Mouse (Mus musculus): Measurements from ENCODE around the gene Bach1. TPM values are rescaled to one million over a fixed set of nuclear protein-coding genes. Genes with fewer than 3 reads are reported as not detected.

Bach1 gene
- polyA plus RNA-seq, 1 experiment from 2014 or later = 17.4 TPM

GRCm38 (mm10) chr16:87736106-87736505, 37.4 kb downstream of the Bach1 start:
- 77% methylated on average over 11 of the region's 11 CpGs for WGBS
- Histone ChIP-seq H3K27ac (ENCODE audit: low read depth, low read length) (no peak overlapping the region), H3K4me1 (ENCODE audit: control insufficient read depth, insufficient read depth, low read depth, low read length) (no peaks in the 10 kb centered on the region), H3K4me3 (ENCODE audit: low read length) (no peak overlapping the region), H3K4me2 (ENCODE audit: low read length) (no peak overlapping the region), H3K27me3 (replicated peaks; ENCODE audit: control insufficient read depth, insufficient read depth, low read length) (no peaks in the 10 kb centered on the region), H3K36me3 (ENCODE audit: control insufficient read depth, insufficient read depth, low read length) (no peaks in the 10 kb centered on the region), H3K9me3 (ENCODE audit: control insufficient read depth, low read length) (no peaks in the 10 kb centered on the region), H3K9ac (ENCODE audit: low read depth, low read length) (no peak overlapping the region)
- no peak for ATAC-seq

GRCm38 (mm10) chr16:87737296-87737695, 38.6 kb downstream of the Bach1 start:
- Histone ChIP-seq H3K36me3 (ENCODE audit: control insufficient read depth, insufficient read depth, low read length) (no peaks in the 10 kb centered on the region), H3K4me2 (ENCODE audit: low read length) (no peak overlapping the region), H3K27ac (ENCODE audit: low read depth, low read length) (no peak overlapping the region), H3K4me3 (ENCODE audit: low read length) (no peak overlapping the region), H3K4me1 (ENCODE audit: control insufficient read depth, insufficient read depth, low read depth, low read length) (no peaks in the 10 kb centered on the region), H3K9ac (ENCODE audit: low read depth, low read length) (no peak overlapping the region), H3K27me3 (replicated peaks; ENCODE audit: control insufficient read depth, insufficient read depth, low read length) (no peaks in the 10 kb centered on the region), H3K9me3 (ENCODE audit: control insufficient read depth, low read length) (no peaks in the 10 kb centered on the region)
- 70% methylated on average over 8 of the region's 8 CpGs for WGBS
- no peak for ATAC-seq

- ATAC-seq = no peak
- Histone ChIP-seq H3K36me3 (ENCODE audit: control insufficient read depth, insufficient read depth, low read length) (no peaks in the 10 kb centered on the region), H3K9ac (ENCODE audit: low read depth, low read length) (no peak overlapping the region), H3K4me3 (ENCODE audit: low read length) (no peak overlapping the region), H3K4me2 (ENCODE audit: low read length) (no peak overlapping the region), H3K27ac (ENCODE audit: low read depth, low read length) (no peak overlapping the region), H3K9me3 (ENCODE audit: control insufficient read depth, low read length) (no peaks in the 10 kb centered on the region), H3K27me3 (replicated peaks; ENCODE audit: control insufficient read depth, insufficient read depth, low read length) (no peaks in the 10 kb centered on the region), H3K4me1 (ENCODE audit: control insufficient read depth, insufficient read depth, low read depth, low read length) (no peaks in the 10 kb centered on the region)
- 91% methylated on average over 21 of the region's 21 CpGs for WGBS
Measured at GRCm38 (mm10) chr16:87737842-87738639, 39.3 kb downstream of the Bach1 start.

DNA sequence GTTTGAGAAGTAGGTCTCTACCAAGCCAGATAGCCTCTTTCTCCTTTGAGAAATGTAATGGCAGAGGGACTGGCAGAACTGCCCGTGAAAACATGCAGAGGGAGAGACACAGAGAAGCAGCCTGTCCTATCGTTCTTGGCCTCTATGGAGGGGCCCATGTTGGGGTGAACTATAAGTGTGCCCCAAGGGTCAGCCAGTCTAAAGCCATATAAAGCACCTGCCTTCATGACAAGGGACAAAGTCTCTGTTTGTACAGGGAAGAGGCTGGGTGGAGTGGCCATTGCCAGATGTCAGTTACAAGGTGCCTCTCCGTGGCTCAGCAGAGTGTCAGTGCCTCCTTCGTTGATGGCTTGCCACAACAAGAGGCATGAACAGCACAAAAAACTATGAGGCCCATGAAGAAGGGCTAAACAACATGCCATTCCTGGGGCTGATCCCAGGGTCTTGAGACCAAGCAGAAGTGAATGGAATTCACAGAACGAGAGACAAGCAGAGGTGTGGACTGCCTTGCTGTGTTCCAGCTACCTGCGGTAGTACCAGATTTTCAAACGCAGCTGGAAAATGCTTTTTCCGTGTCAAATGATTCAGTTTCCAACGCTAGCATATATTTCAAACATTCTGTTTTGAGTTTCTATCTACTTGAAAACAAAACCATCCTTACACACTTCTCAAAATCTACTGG, 42.4 kb downstream of the Bach1 start:
- WGBS = 92% methylated on average over 9 of the region's 9 CpGs
- no peak for ATAC-seq
- H3K27me3 ChIP-seq (replicated peaks; ENCODE audit: control insufficient read depth, insufficient read depth, low read length) = no peaks in the 10 kb centered on the region

DNA sequence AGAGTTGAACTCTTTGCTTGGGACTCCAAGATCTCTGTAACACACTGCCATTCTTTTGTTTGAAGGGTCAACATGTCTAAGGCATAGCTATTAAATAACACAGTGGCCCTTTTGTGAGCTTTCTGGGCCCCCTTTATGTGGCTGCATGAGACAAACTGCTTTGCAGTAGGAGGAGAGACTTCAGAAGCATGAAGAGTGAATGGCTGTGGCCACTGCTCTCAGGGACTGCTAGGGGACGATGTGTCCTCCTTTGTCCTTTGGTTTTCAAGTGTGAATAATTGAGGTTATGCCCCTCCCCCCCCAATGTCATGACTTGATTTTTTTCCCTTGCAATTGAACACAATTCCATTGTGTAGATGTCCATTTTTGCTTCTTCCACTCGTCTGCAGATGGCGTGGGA, 44.9 kb downstream of the Bach1 start:
- Histone ChIP-seq H3K36me3 (ENCODE audit: control insufficient read depth, insufficient read depth, low read length) (no peaks in the 10 kb centered on the region), H3K9ac (ENCODE audit: low read depth, low read length) (no peak overlapping the region), H3K27ac (ENCODE audit: low read depth, low read length) (no peak overlapping the region), H3K4me3 (ENCODE audit: low read length) (no peak overlapping the region), H3K4me2 (ENCODE audit: low read length) (no peak overlapping the region), H3K27me3 (replicated peaks; ENCODE audit: control insufficient read depth, insufficient read depth, low read length) (no peaks in the 10 kb centered on the region), H3K4me1 (ENCODE audit: control insufficient read depth, insufficient read depth, low read depth, low read length) (no peaks in the 10 kb centered on the region), H3K9me3 (ENCODE audit: control insufficient read depth, low read length) (no peaks in the 10 kb centered on the region)
- no peak for ATAC-seq
- 39% methylated on average over 3 of the region's 3 CpGs for WGBS

More for the DNA sequence above, 42.4 kb downstream of the Bach1 start:
- no peaks in the 10 kb centered on the region for H3K36me3 ChIP-seq (ENCODE audit: control insufficient read depth, insufficient read depth, low read length)
- H3K9me3 ChIP-seq (ENCODE audit: control insufficient read depth, low read length) = no peaks in the 10 kb centered on the region
- H3K4me1 ChIP-seq (ENCODE audit: control insufficient read depth, insufficient read depth, low read depth, low read length) = no peaks in the 10 kb centered on the region
- H3K9ac ChIP-seq (ENCODE audit: low read depth, low read length) = no peak overlapping the region
- H3K27ac ChIP-seq (ENCODE audit: low read depth, low read length) = no peak overlapping the region
- H3K4me2 ChIP-seq (ENCODE audit: low read length) = no peak overlapping the region
- H3K4me3 ChIP-seq (ENCODE audit: low read length) = no peak overlapping the region

- WGBS = 83% methylated on average over 2 of the region's 2 CpGs
- no peak overlapping the region for H3K9ac ChIP-seq (ENCODE audit: low read depth, low read length)
- H3K9me3 ChIP-seq (ENCODE audit: control insufficient read depth, low read length) = no peaks in the 10 kb centered on the region
- no peaks in the 10 kb centered on the region for H3K4me1 ChIP-seq (ENCODE audit: control insufficient read depth, insufficient read depth, low read depth, low read length)
- ATAC-seq = no peak
- H3K27ac ChIP-seq (ENCODE audit: low read depth, low read length) = no peak overlapping the region
- no peaks in the 10 kb centered on the region for H3K27me3 ChIP-seq (replicated peaks; ENCODE audit: control insufficient read depth, insufficient read depth, low read length)
- H3K4me3 ChIP-seq (ENCODE audit: low read length) = no peak overlapping the region
- H3K36me3 ChIP-seq (ENCODE audit: control insufficient read depth, insufficient read depth, low read length) = no peaks in the 10 kb centered on the region
- no peak overlapping the region for H3K4me2 ChIP-seq (ENCODE audit: low read length)
Measured at GRCm38 (mm10) chr16:87744338-87744737, 45.6 kb downstream of the Bach1 start.

DNA sequence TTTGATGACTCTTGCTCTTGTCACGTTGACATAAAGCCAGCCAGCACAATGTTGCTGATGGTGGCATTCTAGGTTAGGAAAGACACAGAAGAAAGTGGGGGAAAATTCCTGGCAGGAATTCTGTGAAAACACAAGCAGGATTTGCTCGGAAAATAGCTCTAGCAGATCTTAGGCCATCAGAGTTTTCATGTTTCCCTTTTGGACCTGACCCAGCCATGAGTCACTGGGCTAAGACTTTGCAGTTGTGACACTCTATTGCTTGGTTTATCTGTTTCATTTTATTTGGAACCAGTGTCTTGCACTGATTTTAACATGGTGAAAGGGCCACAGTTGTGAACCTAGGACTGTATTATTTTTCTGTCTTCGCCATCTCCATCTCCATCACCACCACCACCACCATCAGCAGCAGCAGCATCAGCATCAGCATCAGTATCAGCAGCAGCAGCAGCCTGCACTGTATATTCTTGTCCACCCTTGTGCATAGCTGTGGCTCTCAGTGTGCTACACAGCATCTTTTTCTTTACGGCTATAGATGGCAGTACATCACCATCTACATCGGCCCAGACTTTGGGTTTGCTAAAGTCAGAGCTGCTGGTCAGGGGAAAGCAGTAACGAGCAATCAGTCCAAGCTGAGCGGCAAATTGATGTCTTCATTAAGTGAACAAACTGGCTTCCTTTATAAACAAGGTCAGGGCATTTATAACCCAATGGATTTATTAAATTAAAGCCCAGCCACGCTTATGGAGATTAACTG, 46.6 kb downstream of the Bach1 start:
- H3K4me3 ChIP-seq (ENCODE audit: low read length) = no peak overlapping the region
- peak; percentile 84 for ATAC-seq
- H3K4me2 ChIP-seq (ENCODE audit: low read length) = no peak overlapping the region
- no peaks in the 10 kb centered on the region for H3K9me3 ChIP-seq (ENCODE audit: control insufficient read depth, low read length)
- H3K36me3 ChIP-seq (ENCODE audit: control insufficient read depth, insufficient read depth, low read length) = no peaks in the 10 kb centered on the region
- H3K27ac ChIP-seq (ENCODE audit: low read depth, low read length) = no peak overlapping the region
- WGBS = 68% methylated on average over 8 of the region's 8 CpGs
- H3K27me3 ChIP-seq (replicated peaks; ENCODE audit: control insufficient read depth, insufficient read depth, low read length) = no peaks in the 10 kb centered on the region
- H3K9ac ChIP-seq (ENCODE audit: low read depth, low read length) = no peak overlapping the region
- no peaks in the 10 kb centered on the region for H3K4me1 ChIP-seq (ENCODE audit: control insufficient read depth, insufficient read depth, low read depth, low read length)

GRCm38 (mm10) chr16:87746728-87747127, 48.0 kb downstream of the Bach1 start:
- Histone ChIP-seq H3K27ac (ENCODE audit: low read depth, low read length) (no peak overlapping the region), H3K4me2 (ENCODE audit: low read length) (no peak overlapping the region), H3K9me3 (ENCODE audit: control insufficient read depth, low read length) (no peaks in the 10 kb centered on the region), H3K4me1 (ENCODE audit: control insufficient read depth, insufficient read depth, low read depth, low read length) (no peaks in the 10 kb centered on the region), H3K4me3 (ENCODE audit: low read length) (no peak overlapping the region), H3K9ac (ENCODE audit: low read depth, low read length) (no peak overlapping the region), H3K27me3 (replicated peaks; ENCODE audit: control insufficient read depth, insufficient read depth, low read length) (no peaks in the 10 kb centered on the region), H3K36me3 (ENCODE audit: control insufficient read depth, insufficient read depth, low read length) (no peaks in the 10 kb centered on the region)
- 26% methylated on average over 5 of the region's 5 CpGs for WGBS
- no peak for ATAC-seq

GRCm38 (mm10) chr16:87751243-87751642, 52.5 kb downstream of the Bach1 start:
- Histone ChIP-seq H3K36me3 (ENCODE audit: control insufficient read depth, insufficient read depth, low read length) (no peaks in the 10 kb centered on the region), H3K27ac (ENCODE audit: low read depth, low read length) (no peak overlapping the region), H3K4me3 (ENCODE audit: low read length) (no peak overlapping the region), H3K4me1 (ENCODE audit: control insufficient read depth, insufficient read depth, low read depth, low read length) (no peaks in the 10 kb centered on the region), H3K4me2 (ENCODE audit: low read length) (no peak overlapping the region), H3K9ac (ENCODE audit: low read depth, low read length) (no peak overlapping the region), H3K27me3 (replicated peaks; ENCODE audit: control insufficient read depth, insufficient read depth, low read length) (no peaks in the 10 kb centered on the region), H3K9me3 (ENCODE audit: control insufficient read depth, low read length) (no peaks in the 10 kb centered on the region)
- WGBS = 94% methylated on average over 13 of the region's 13 CpGs
- ATAC-seq = no peak

Data from hindbrain, embryonic 16.5 days (tissue).